Mouse (Mus musculus): ENCODE measurements around the gene Cyb561d2. TPM values are rescaled to one million over a fixed set of nuclear protein-coding genes. Genes with fewer than 3 reads are reported as not detected.

The Cyb561d2 gene
- total and polyA plus RNA-seq, 3 experiments, result 3.2 to 10.6 (median 4.3) TPM

GRCm38 (mm10) chr9:107553541-107554318 lies 11.7 kb upstream of the Cyb561d2 start:
- peaks cover 16% of the 10 kb centered on the region for H3K4me1 ChIP-seq (ENCODE audit: control insufficient read depth, insufficient read depth, low read length)
- peak overlapping the region; percentile 85 for H3K27ac ChIP-seq
- intact Hi-C loops (cut with DNase I), result loop anchor here (2.0 kb wide), 1 partner anchor 15 kb away; no protein-coding TSS in a partner anchor
- peak overlapping the region; percentile 60 for H3K4me3 ChIP-seq
- no peaks in the 10 kb centered on the region for H3K27me3 ChIP-seq (ENCODE audit: control insufficient read depth, insufficient read depth, low read length)
- H3K36me3 ChIP-seq (ENCODE audit: control insufficient read depth, insufficient read depth, low read length), result peaks cover 14% of the 10 kb centered on the region
- TF ChIP-seq CTCF (IDR thresholded peaks at IDR 0.05) (no peak), EP300 (IDR thresholded peaks at IDR 0.05; ENCODE audit: insufficient read depth, low read depth, low read length) (no peak), POLR2A (IDR thresholded peaks at IDR 0.05; ENCODE audit: insufficient read depth, low read depth, low read length) (no peak)
- H3K79me2 ChIP-seq (replicated peaks; ENCODE audit: control insufficient read depth, insufficient read depth, low read length), result peaks cover 5% of the 10 kb centered on the region
- DNase-seq, result peak in 1 of 2 experiments; percentile 64
- peak overlapping the region; percentile 74 for H3K9ac ChIP-seq (ENCODE audit: low read depth, low read length)
- WGBS, result 10% methylated on average over 37 of the region's 37 CpGs

GRCm38 (mm10) chr9:107552690-107553393 lies 10.8 kb upstream of the Cyb561d2 start:
- Histone ChIP-seq H3K9ac (ENCODE audit: low read depth, low read length) (no peak overlapping the region), H3K27ac (no peak overlapping the region), H3K79me2 (replicated peaks; ENCODE audit: control insufficient read depth, insufficient read depth, low read length) (peaks cover 3% of the 10 kb centered on the region), H3K4me1 (ENCODE audit: control insufficient read depth, insufficient read depth, low read length) (peaks cover 16% of the 10 kb centered on the region), H3K27me3 (ENCODE audit: control insufficient read depth, insufficient read depth, low read length) (no peaks in the 10 kb centered on the region), H3K36me3 (ENCODE audit: control insufficient read depth, insufficient read depth, low read length) (peaks cover 10% of the 10 kb centered on the region), H3K4me3 (no peak overlapping the region)
- DNase-seq, result no peak
- intact Hi-C loops (cut with DNase I), result no loop called here
- TF ChIP-seq POLR2A (IDR thresholded peaks at IDR 0.05; ENCODE audit: insufficient read depth, low read depth, low read length), result no peak
- no peak for TF ChIP-seq EP300 (IDR thresholded peaks at IDR 0.05; ENCODE audit: insufficient read depth, low read depth, low read length)
- no peak for TF ChIP-seq CTCF (IDR thresholded peaks at IDR 0.05)
- 84% methylated on average over 5 of the region's 5 CpGs for WGBS

DNA sequence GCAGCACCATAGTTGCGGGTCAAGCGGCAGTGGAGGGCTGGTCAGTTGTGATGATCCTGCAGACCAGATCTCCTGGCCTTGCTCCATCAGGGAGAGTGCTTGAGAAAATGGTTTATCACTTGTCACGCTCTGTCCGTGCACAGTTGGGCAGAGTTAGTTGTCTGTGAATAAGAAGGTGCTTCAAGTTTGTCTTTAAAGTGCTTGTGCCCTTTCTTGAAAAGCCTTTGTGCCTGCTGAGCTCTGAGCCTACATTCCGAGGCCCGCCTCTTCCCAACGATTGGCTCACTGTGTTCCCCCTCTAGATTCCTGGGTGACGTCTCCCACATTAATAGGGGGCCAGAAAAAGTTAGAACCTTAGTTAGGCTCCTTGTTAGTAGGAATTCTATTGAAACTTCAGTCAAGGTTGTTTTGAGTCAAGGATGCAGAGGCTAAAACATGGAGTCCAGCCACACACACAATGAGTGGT lies 9.9 kb upstream of the Cyb561d2 start:
- Histone ChIP-seq H3K9ac (ENCODE audit: low read depth, low read length) (peak overlapping the region; percentile 86), H3K27ac (peak overlapping the region; percentile 59), H3K79me2 (replicated peaks; ENCODE audit: control insufficient read depth, insufficient read depth, low read length) (peaks cover 3% of the 10 kb centered on the region), H3K27me3 (ENCODE audit: control insufficient read depth, insufficient read depth, low read length) (no peaks in the 10 kb centered on the region), H3K36me3 (ENCODE audit: control insufficient read depth, insufficient read depth, low read length) (peaks cover 4% of the 10 kb centered on the region; the same call in 1 of the 2 replicates), H3K4me3 (peak overlapping the region; percentile 51), H3K4me1 (ENCODE audit: control insufficient read depth, insufficient read depth, low read length) (peaks cover 17% of the 10 kb centered on the region)
- 36% methylated on average over 8 of the region's 8 CpGs for WGBS
- no peak for DNase-seq
- intact Hi-C loops (cut with DNase I), result no loop called here
- TF ChIP-seq EP300 (IDR thresholded peaks at IDR 0.05; ENCODE audit: insufficient read depth, low read depth, low read length), result no peak
- no peak for TF ChIP-seq CTCF (IDR thresholded peaks at IDR 0.05)
- TF ChIP-seq POLR2A (IDR thresholded peaks at IDR 0.05; ENCODE audit: insufficient read depth, low read depth, low read length), result no peak

DNA sequence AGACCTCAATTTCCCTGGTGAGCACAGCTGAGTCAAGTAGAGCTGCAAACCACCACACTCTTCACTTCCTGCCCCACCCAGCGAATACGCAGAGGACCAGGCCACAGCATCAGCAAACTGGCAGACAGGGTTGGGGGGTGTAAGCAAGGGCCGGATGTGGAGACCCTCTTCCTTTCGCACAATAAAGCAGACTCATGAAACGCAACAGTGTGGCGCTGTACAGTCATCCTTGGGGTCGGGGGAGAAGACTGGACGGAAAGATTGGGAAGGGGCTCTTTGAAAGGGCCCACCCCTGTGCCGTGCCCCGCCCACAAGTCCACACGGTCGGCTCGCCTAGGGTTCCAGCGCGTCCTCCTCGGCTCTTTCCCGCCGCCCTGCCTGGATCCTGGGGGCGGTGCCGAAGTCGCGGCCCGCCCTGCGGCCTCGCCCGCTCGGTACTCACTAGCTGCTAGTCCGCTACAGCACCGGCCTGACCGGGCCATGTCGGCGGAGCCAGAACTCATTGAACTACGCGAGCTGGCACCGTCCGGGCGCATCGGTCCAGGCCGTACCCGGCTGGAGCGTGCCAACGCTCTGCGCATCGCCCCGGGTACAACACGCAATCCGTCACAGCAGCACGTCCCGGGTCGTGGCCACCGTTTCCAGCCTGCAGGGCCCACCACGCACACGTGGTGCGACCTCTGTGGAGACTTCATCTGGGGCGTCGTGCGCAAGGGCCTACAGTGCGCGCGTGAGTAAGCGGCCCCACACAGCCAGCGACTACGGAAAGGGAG lies 9.3 kb upstream of the Cyb561d2 start, which contains the start of gene Rassf1:
Gene Rassf1 (plus strand): TSS at position 439 of the 773 bp plus-strand sequence.
- H3K4me3 ChIP-seq, result peak within 1 kb of the TSS; percentile 51
- peaks cover 14% of the 10 kb centered on the region for H3K4me1 ChIP-seq (ENCODE audit: control insufficient read depth, insufficient read depth, low read length)
- TF ChIP-seq POLR2A (IDR thresholded peaks at IDR 0.05; ENCODE audit: insufficient read depth, low read depth, low read length) (peak; percentile 44; the same call in 1 of the 2 replicates), EP300 (IDR thresholded peaks at IDR 0.05; ENCODE audit: insufficient read depth, low read depth, low read length) (0 out of 2 replicates have a peak, but pooled peaks have one; percentile 27), CTCF (IDR thresholded peaks at IDR 0.05) (no peak)
- no peaks in the 10 kb centered on the region for H3K27me3 ChIP-seq (ENCODE audit: control insufficient read depth, insufficient read depth, low read length)
- peak within 1 kb of the TSS; percentile 59 for H3K27ac ChIP-seq
- H3K9ac ChIP-seq (ENCODE audit: low read depth, low read length), result peak within 1 kb of the TSS; percentile 86
- peak; percentile 83 to 86 for DNase-seq
- H3K36me3 ChIP-seq (ENCODE audit: control insufficient read depth, insufficient read depth, low read length), result no peaks in the 10 kb centered on the region
- intact Hi-C loops (cut with DNase I), result no loop called here
- H3K79me2 ChIP-seq (replicated peaks; ENCODE audit: control insufficient read depth, insufficient read depth, low read length), result no peaks in the 10 kb centered on the region
- WGBS, result 5% methylated on average over 63 of the region's 63 CpGs

DNA sequence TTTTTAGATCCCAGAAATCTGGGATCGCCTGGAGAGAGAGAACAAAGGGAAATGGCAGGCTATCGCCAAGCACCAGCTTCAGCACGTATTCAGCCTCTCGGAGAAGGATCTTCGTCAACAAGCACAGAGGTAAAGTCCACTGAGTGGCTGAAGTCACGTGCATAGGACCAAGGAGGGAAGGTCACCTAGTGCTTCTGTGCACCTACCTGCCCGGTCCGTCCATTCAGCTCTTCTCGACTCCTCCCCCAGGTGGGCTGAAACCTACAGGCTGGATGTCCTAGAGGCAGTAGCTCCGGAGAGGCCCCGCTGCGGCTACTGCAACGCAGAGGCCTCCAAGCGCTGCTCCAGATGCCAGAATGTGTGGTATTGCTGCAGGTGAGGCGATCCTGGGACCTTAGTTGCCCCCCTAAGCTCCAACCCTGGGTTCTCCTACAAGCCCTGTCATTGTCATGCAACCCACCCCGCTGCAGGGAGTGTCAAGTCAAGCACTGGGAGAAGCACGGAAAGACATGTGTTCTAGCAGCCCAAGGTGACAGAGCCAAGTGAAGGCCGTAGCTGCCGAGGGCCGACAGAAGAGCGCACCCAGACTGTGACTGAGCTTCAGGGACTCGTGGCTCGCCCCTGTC lies 8.6 kb upstream of the Cyb561d2 start:
- 67% methylated on average over 23 of the region's 23 CpGs for WGBS
- Histone ChIP-seq H3K4me3 (no peak overlapping the region; the same call in 1 of the 2 replicates), H3K4me1 (ENCODE audit: control insufficient read depth, insufficient read depth, low read length) (peaks cover 15% of the 10 kb centered on the region)

More for the DNA sequence above, 8.6 kb upstream of the Cyb561d2 start:
- Histone ChIP-seq H3K27me3 (ENCODE audit: control insufficient read depth, insufficient read depth, low read length) (no peaks in the 10 kb centered on the region), H3K9ac (ENCODE audit: low read depth, low read length) (no peak overlapping the region; the same call in 1 of the 2 replicates), H3K36me3 (ENCODE audit: control insufficient read depth, insufficient read depth, low read length) (no peaks in the 10 kb centered on the region), H3K79me2 (replicated peaks; ENCODE audit: control insufficient read depth, insufficient read depth, low read length) (no peaks in the 10 kb centered on the region), H3K27ac (no peak overlapping the region; the same call in 1 of the 2 replicates)
- no peak for DNase-seq
- TF ChIP-seq EP300 (IDR thresholded peaks at IDR 0.05; ENCODE audit: insufficient read depth, low read depth, low read length), result no peak
- no peak for TF ChIP-seq POLR2A (IDR thresholded peaks at IDR 0.05; ENCODE audit: insufficient read depth, low read depth, low read length)
- no peak for TF ChIP-seq CTCF (IDR thresholded peaks at IDR 0.05)
- intact Hi-C loops (cut with DNase I), result no loop called here
